Mouse (Mus musculus): ENCODE results near the gene Bmp3.

DNA sequence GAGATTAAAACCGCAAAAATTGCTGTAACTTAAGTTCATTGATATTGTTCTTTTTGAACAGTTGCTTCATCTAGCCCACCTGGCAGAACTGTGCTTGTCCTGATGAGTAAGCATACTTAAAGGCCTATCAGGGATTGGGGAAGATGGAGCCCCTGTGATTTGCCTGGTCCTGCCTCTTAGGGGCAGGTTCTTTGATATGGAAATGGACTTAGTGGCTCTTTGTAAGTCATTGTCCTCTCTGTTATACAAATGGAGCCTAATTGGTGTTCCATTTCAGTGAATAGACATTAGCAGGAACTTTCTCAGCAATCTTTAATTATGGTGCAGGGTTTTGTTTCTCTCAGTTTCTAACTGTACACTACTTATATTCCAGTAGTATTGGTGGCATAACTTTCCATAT is 67.4 kb downstream of the Bmp3 start:
- no peak for TF ChIP-seq CTCF (IDR thresholded peaks at IDR 0.05; ENCODE audit: extremely low read depth, insufficient read length, insufficient replicate concordance, low read depth, low read length)
- TF ChIP-seq POLR2A (IDR thresholded peaks at IDR 0.05; ENCODE audit: low read depth, low read length): no peak
